Mouse (Mus musculus) MEL (cell line): Measurements from ENCODE around the gene Vps52. TPM values are rescaled to one million over a fixed set of nuclear protein-coding genes. Genes with fewer than 3 reads are reported as not detected.

Experiments
- DNase-seq: peaks from one replicate; pipeline ENCODE4 v3.0.0; 2011; ENCODE audit warnings: low read depth, low spot score
- H3K27ac ChIP-seq: 2 replicates; pipeline ENCODE4 v1.5.1; 2012; ENCODE audit warnings: low read depth, mild to moderate bottlenecking, control low read depth, low read length, moderate library complexity; ENCODE audit not compliant: control insufficient read depth
- H3K27me3 ChIP-seq, 2 experiments: fragments of 150-350 bp in 1 of 2; sonication (generic) in 1 of 2; 2 replicates each; pipeline ENCODE4 v1.6.1; 2012; ENCODE audit warnings: low read length in 2 of 2, mild to moderate bottlenecking in 2 of 2, improper control_type of control experiment in 1 of 2, moderate library complexity in 1 of 2; ENCODE audit not compliant: insufficient read depth in 2 of 2, control insufficient read depth in 1 of 2
- H3K36me3 ChIP-seq, 2 experiments: 2 replicates each; pipeline ENCODE4 v1.6.1; 2012 to 2014; ENCODE audit warnings: low read length in 2 of 2, improper control_type of control experiment in 1 of 2, inconsistent platforms in 1 of 2, mild to moderate bottlenecking in 1 of 2; ENCODE audit not compliant: insufficient read depth in 2 of 2, control insufficient read depth in 1 of 2
- H3K4me1 ChIP-seq, 2 experiments: fragments of 150-350 bp in 1 of 2; sonication (generic) in 1 of 2; 2 replicates each; pipeline ENCODE4 v1.6.1; 2012; ENCODE audit warnings: low read length in 2 of 2, improper control_type of control experiment in 1 of 2, mild to moderate bottlenecking in 1 of 2; ENCODE audit not compliant: insufficient read depth in 2 of 2, control insufficient read depth in 1 of 2
- H3K4me3 ChIP-seq, 2 experiments: fragments of 150-350 bp in 1 of 2; sonication (generic) in 1 of 2; 2 replicates each; pipeline ENCODE4 v1.5.1; 2012; ENCODE audit warnings: low read depth in 2 of 2, low read length in 2 of 2, mild to moderate bottlenecking in 2 of 2, moderate library complexity in 2 of 2, control low read depth in 1 of 2, improper control_type of control experiment in 1 of 2; ENCODE audit not compliant: control insufficient read depth in 1 of 2, insufficient read depth in 1 of 2
- H3K79me2 ChIP-seq: 2 replicates; pipeline ENCODE4 v1.6.1; 2012; ENCODE audit warnings: mild to moderate bottlenecking, low read length, moderate library complexity; ENCODE audit not compliant: control insufficient read depth, poor library complexity, insufficient read depth
- H3K9ac ChIP-seq: 2 replicates; pipeline ENCODE4 v1.6.1; 2012; ENCODE audit warnings: low read depth, mild to moderate bottlenecking, control low read depth, low read length, moderate library complexity; ENCODE audit not compliant: control insufficient read depth, poor library complexity, severe bottlenecking
- H3K9me3 ChIP-seq: fragments of 150-350 bp; sonication (generic); replicated peaks from 2 replicates; pipeline ENCODE4 v1.6.1; 2012; ENCODE audit warnings: mild to moderate bottlenecking, low read length, improper control_type of control experiment, moderate library complexity; ENCODE audit not compliant: insufficient read depth
- BHLHE40 ChIP-seq: IDR thresholded peaks from 2 replicates; pipeline ENCODE4 v1.6.1; 2012; ENCODE audit warnings: low read depth, mild to moderate bottlenecking, inconsistent platforms, low read length, improper control_type of control experiment, borderline replicate concordance
- CTCF ChIP-seq, 3 experiments: IDR thresholded peaks in 2 of 3; conservative IDR thresholded peaks in 1 of 3; 2 replicates each; pipeline ENCODE4 v1.5.1; 2011 to 2012; ENCODE audit warnings: low read length in 3 of 3, low read depth in 2 of 3, mild to moderate bottlenecking in 2 of 3, improper control_type of control experiment in 1 of 3, inconsistent platforms in 1 of 3, mixed read lengths in 1 of 3, moderate library complexity in 1 of 3; ENCODE audit not compliant: control insufficient read depth in 1 of 3, insufficient read depth in 1 of 3, poor library complexity in 1 of 3, severe bottlenecking in 1 of 3
- ELF1 ChIP-seq: IDR thresholded peaks from 2 replicates; pipeline ENCODE4 v1.6.1; 2014; ENCODE audit warnings: low read depth, mild to moderate bottlenecking, inconsistent platforms, low read length, improper control_type of control experiment, moderate library complexity
- EP300 ChIP-seq, 2 experiments: IDR thresholded peaks; 2 replicates each; pipeline ENCODE4 v1.6.1; 2011; ENCODE audit warnings: improper control_type of control experiment in 2 of 2, low read length in 2 of 2, low read depth in 1 of 2, mild to moderate bottlenecking in 1 of 2
- ETS1 ChIP-seq: IDR thresholded peaks from 2 replicates; pipeline ENCODE4 v1.6.1; 2012; ENCODE audit warnings: low read depth, mild to moderate bottlenecking, inconsistent platforms, low read length, improper control_type of control experiment, moderate library complexity
- GABPA ChIP-seq: IDR thresholded peaks from 2 replicates; pipeline ENCODE4 v1.6.1; 2012; ENCODE audit warnings: low read depth, mild to moderate bottlenecking, inconsistent platforms, low read length, improper control_type of control experiment, moderate library complexity
- JUND ChIP-seq: IDR thresholded peaks from 2 replicates; pipeline ENCODE4 v1.6.1; 2011; ENCODE audit warnings: low read depth, mild to moderate bottlenecking, improper control_type of control experiment, low read length
- KAT2A ChIP-seq: conservative IDR thresholded peaks from 2 replicates; pipeline ENCODE4 v1.6.1; 2012; ENCODE audit warnings: low read depth, low read length, improper control_type of control experiment, inconsistent platforms
- MAFK ChIP-seq: IDR thresholded peaks from 2 replicates; pipeline ENCODE4 v1.6.1; 2011; ENCODE audit warnings: low read depth, mild to moderate bottlenecking, low read length, improper control_type of control experiment, borderline replicate concordance
- MAZ ChIP-seq: IDR thresholded peaks from 2 replicates; pipeline ENCODE4 v1.6.1; 2012; ENCODE audit warnings: low read depth, mild to moderate bottlenecking, inconsistent platforms, low read length, improper control_type of control experiment
- MEF2A ChIP-seq: IDR thresholded peaks from 2 replicates; pipeline ENCODE4 v1.6.1; 2014; ENCODE audit warnings: low read depth, mild to moderate bottlenecking, inconsistent platforms, low read length, improper control_type of control experiment; ENCODE audit not compliant: poor library complexity, insufficient replicate concordance, severe bottlenecking; ENCODE audit errors: extremely low read depth
- MXI1 ChIP-seq: IDR thresholded peaks from 2 replicates; pipeline ENCODE4 v1.6.1; 2011; ENCODE audit warnings: mild to moderate bottlenecking, low read depth, low read length, improper control_type of control experiment
- MYB ChIP-seq: IDR thresholded peaks from 2 replicates; pipeline ENCODE4 v1.6.1; 2011; ENCODE audit warnings: mild to moderate bottlenecking, low read depth, low read length, improper control_type of control experiment
- MYC ChIP-seq: IDR thresholded peaks from 2 replicates; pipeline ENCODE4 v1.6.1; 2011; ENCODE audit warnings: low read depth, mild to moderate bottlenecking, low read length, improper control_type of control experiment, moderate library complexity
- NRF1 ChIP-seq: IDR thresholded peaks from 2 replicates; pipeline ENCODE4 v1.6.1; 2014; ENCODE audit warnings: low read depth, mild to moderate bottlenecking, inconsistent platforms, low read length, improper control_type of control experiment, moderate library complexity; ENCODE audit not compliant: poor library complexity, insufficient read depth, severe bottlenecking
- POLR2A ChIP-seq, 2 experiments: IDR thresholded peaks; 2 replicates each; pipeline ENCODE4 v1.6.1; 2011 to 2012; ENCODE audit warnings: low read length in 2 of 2, mild to moderate bottlenecking in 2 of 2, control low read depth in 1 of 2, improper control_type of control experiment in 1 of 2, low read depth in 1 of 2, moderate library complexity in 1 of 2; ENCODE audit not compliant: control insufficient read depth in 1 of 2, insufficient read depth in 1 of 2, poor library complexity in 1 of 2
- POLR2AphosphoS5 ChIP-seq: IDR thresholded peaks from 2 replicates; pipeline ENCODE4 v1.6.1; 2012; ENCODE audit warnings: low read depth, borderline replicate concordance, mild to moderate bottlenecking, inconsistent platforms, low read length, moderate library complexity, mixed read lengths
- RCOR1 ChIP-seq: IDR thresholded peaks from 2 replicates; pipeline ENCODE4 v1.6.1; 2012; ENCODE audit warnings: low read depth, mild to moderate bottlenecking, inconsistent platforms, low read length, improper control_type of control experiment
- SIN3A ChIP-seq: IDR thresholded peaks from 2 replicates; pipeline ENCODE4 v1.6.1; 2012; ENCODE audit warnings: low read length, improper control_type of control experiment, inconsistent platforms
- SMC3 ChIP-seq: IDR thresholded peaks from 2 replicates; pipeline ENCODE4 v1.6.1; 2011; ENCODE audit warnings: low read depth, low read length, improper control_type of control experiment
- TBP ChIP-seq: IDR thresholded peaks from 2 replicates; pipeline ENCODE4 v1.8.0; 2011; ENCODE audit warnings: low read depth, low read length, improper control_type of control experiment
- TCF12 ChIP-seq: IDR thresholded peaks from 2 replicates; pipeline ENCODE4 v1.6.1; 2014; ENCODE audit warnings: low read depth, mild to moderate bottlenecking, inconsistent platforms, low read length, improper control_type of control experiment, moderate library complexity
- USF1 ChIP-seq: IDR thresholded peaks from 2 replicates; pipeline ENCODE4 v1.6.1; 2014; ENCODE audit warnings: low read depth, mild to moderate bottlenecking, inconsistent platforms, low read length, improper control_type of control experiment, moderate library complexity
- USF2 ChIP-seq, 2 experiments: IDR thresholded peaks; 2 replicates each; pipeline ENCODE4 v1.6.1; 2011 to 2012; ENCODE audit warnings: improper control_type of control experiment in 2 of 2, low read length in 2 of 2, borderline replicate concordance in 1 of 2, inconsistent platforms in 1 of 2, low read depth in 1 of 2, mild to moderate bottlenecking in 1 of 2; ENCODE audit not compliant: insufficient read depth in 1 of 2
- ZC3H11A ChIP-seq: IDR thresholded peaks from 2 replicates; pipeline ENCODE4 v1.6.1; 2012; ENCODE audit warnings: low read depth, mild to moderate bottlenecking, inconsistent platforms, low read length, improper control_type of control experiment
- ZMIZ1 ChIP-seq: IDR thresholded peaks from 2 replicates; pipeline ENCODE4 v1.6.1; 2012; ENCODE audit warnings: low read depth, mild to moderate bottlenecking, inconsistent platforms, low read length, improper control_type of control experiment, moderate library complexity
- ZNF384 ChIP-seq: IDR thresholded peaks from 2 replicates; pipeline ENCODE4 v1.6.1; 2012; ENCODE audit warnings: low read depth, mild to moderate bottlenecking, inconsistent platforms, low read length, improper control_type of control experiment
- polyA plus RNA-seq, 2 experiments: library from polyadenylated mRNA; stranded (reverse) in 1 of 2; unstranded in 1 of 2; fragments of >175 nt in 1 of 2; fragments of >200 nt in 1 of 2; gene quantifications; 2 replicates each; pipeline versions ENCODE4 v1.2.1 to v1.2.4; 2012; ENCODE audit warnings: low replicate concordance in 2 of 2, low read depth in 1 of 2; ENCODE audit not compliant: insufficient read length in 2 of 2, insufficient read depth in 1 of 2, missing spikeins in 1 of 2
- total RNA-seq: library from RNA; depleted of rRNA; stranded (reverse); fragments of 300-350 nt; gene quantifications from 2 replicates; pipeline ENCODE4 v1.2.3, GENCODE M21; 2012

The Vps52 gene
- total and polyA plus RNA-seq, 3 experiments, result 23.6 to 40.7 TPM; not detected in 1

DNA sequence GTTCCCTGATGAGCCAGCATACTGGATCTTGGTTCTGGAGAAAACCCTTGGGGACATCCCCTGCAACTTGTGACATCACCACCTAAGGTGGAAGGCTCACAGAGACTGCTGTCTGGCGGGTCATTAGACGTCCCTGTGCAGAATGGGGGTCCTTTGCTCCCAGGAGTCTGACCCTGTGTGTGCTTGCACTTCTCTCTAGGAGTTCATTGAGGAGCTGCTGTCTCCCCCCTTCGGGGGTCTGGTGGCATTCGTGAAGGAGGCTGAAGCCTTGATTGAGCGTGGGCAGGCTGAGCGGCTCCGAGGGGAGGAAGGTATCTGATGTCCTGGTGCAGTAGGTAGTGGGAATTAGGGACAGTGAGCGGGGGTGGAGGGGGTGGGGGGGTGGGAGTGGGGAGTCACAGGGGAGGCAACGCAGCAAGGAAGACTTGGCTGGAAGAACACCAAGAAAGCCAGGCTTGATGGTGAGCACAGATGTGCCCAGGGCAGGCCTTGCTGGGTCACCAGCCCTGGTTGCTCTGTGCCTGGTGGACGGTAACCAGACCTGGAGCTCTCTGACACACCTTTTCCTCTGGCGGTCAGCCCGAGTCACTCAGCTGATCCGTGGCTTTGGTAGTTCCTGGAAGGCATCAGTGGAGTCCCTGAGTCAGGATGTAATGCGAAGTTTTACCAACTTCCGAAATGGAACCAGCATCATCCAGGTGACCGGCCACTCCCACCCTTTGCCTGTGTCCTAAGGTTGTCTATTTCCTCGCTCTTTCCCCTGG lies 9.7 kb downstream of the Vps52 start:
- H3K4me3 ChIP-seq, result no peak overlapping the region
- no peaks in the 10 kb centered on the region for H3K79me2 ChIP-seq
- no peaks in the 10 kb centered on the region for H3K9me3 ChIP-seq
- no peak overlapping the region for H3K27ac ChIP-seq
- no peak for TF ChIP-seq USF2 (IDR thresholded peaks at IDR 0.05; ENCODE audit: borderline replicate concordance in 1 of 2, insufficient read depth in 1 of 2, low read depth in 1 of 2, low read length in 2 of 2)
- no peak for TF ChIP-seq MYB
- TF ChIP-seq MAFK, result no peak
- no peak for TF ChIP-seq EP300 (IDR thresholded peaks at IDR 0.05; ENCODE audit: low read depth in 1 of 2, low read length in 2 of 2)
- TF ChIP-seq ETS1, result no peak
- TF ChIP-seq RCOR1, result no peak
- TF ChIP-seq MXI1, result no peak
- TF ChIP-seq ZC3H11A, result no peak
- no peak for TF ChIP-seq SIN3A
- TF ChIP-seq POLR2AphosphoS5, result no peak
- TF ChIP-seq KAT2A, result no peak
- no peak for TF ChIP-seq POLR2A (IDR thresholded peaks at IDR 0.05; ENCODE audit: control insufficient read depth in 1 of 2, insufficient read depth in 1 of 2, low read depth in 1 of 2, low read length in 2 of 2, poor library complexity in 1 of 2)
- no peak for TF ChIP-seq JUND
- no peak for TF ChIP-seq USF1
- TF ChIP-seq GABPA, result no peak
- TF ChIP-seq BHLHE40, result no peak
- no peak for TF ChIP-seq MEF2A
- TF ChIP-seq TBP, result no peak
- no peak for TF ChIP-seq MAZ
- H3K36me3 ChIP-seq, result no peaks in the 10 kb centered on the region; a peak in 1 of 4 replicates
- H3K4me1 ChIP-seq, result no peaks in the 10 kb centered on the region
- no peak overlapping the region for H3K9ac ChIP-seq
- DNase-seq, result no peak
- no peaks in the 10 kb centered on the region for H3K27me3 ChIP-seq

DNA sequence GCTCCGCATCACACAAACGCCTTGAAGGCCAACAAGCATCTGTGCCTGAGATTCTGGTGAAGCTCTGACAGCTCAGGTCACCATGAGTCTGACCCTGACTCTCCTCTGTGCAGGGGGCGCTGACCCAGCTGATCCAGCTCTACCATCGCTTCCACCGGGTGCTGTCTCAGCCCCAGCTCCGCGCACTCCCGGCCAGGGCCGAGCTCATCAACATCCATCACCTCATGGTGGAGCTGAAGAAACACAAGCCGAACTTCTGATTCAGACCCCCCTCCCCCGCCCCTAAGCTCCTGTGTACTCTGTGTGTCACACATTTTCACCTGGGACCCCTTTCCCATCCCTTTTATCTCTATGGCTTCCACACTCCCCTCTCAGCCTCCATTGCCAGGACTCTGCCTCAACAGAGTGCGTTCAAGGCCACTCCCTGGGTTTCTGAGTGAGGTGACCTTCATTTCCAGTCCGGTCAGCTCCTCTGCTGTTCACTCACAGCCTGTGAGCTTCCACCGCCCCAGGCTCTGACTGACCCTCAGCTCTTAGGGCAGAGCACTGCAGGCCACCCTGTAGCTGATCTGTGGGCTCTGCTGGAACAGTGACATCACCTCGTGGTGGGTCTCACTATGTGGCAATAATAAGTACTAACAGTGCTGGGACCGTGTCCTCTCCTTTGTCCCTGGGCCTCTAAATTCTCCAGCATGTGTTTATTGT lies 10.4 kb downstream of the Vps52 start:
- no peak overlapping the region for H3K9ac ChIP-seq
- no peaks in the 10 kb centered on the region for H3K79me2 ChIP-seq
- no peak for TF ChIP-seq ELF1
- TF ChIP-seq NRF1, result no peak
- TF ChIP-seq CTCF (IDR thresholded peaks at IDR 0.05 in 2 of 3, conservative IDR thresholded peaks at IDR 0.05 in 1 of 3; ENCODE audit: control insufficient read depth in 1 of 3, insufficient read depth in 1 of 3, low read depth in 2 of 3, low read length in 3 of 3, poor library complexity in 1 of 3, severe bottlenecking in 1 of 3), result no peak
- no peak for TF ChIP-seq ZMIZ1
- TF ChIP-seq ZNF384, result no peak
- TF ChIP-seq TCF12, result no peak
- TF ChIP-seq MYC, result no peak
- TF ChIP-seq RCOR1, result no peak
- TF ChIP-seq MXI1, result no peak
- no peak for TF ChIP-seq USF2 (IDR thresholded peaks at IDR 0.05; ENCODE audit: borderline replicate concordance in 1 of 2, insufficient read depth in 1 of 2, low read depth in 1 of 2, low read length in 2 of 2)
- TF ChIP-seq TBP, result no peak
- no peak for TF ChIP-seq JUND
- TF ChIP-seq SMC3, result no peak
- DNase-seq, result no peak
- H3K4me3 ChIP-seq, result no peak overlapping the region
- H3K36me3 ChIP-seq, result no peaks in the 10 kb centered on the region
- H3K9me3 ChIP-seq, result no peaks in the 10 kb centered on the region
- no peaks in the 10 kb centered on the region for H3K27me3 ChIP-seq
- no peaks in the 10 kb centered on the region for H3K4me1 ChIP-seq
- H3K27ac ChIP-seq, result no peak overlapping the region
